Comparison of ENCODE assay signal across 8 mouse cellular contexts in genomic region chr2:135380796-135381195, GRCm38 (mm10).
A peak's percentile ranks its signal among the peaks of the same experiment; 100 is the strongest.
DNase-seq lines count a peak whose midpoint lies in the region; ATAC-seq and TF ChIP-seq lines count a peak whose summit lies in the region.
"Not testable (repeated sequence)": the region's sequence is repeated elsewhere in the genome, so short reads cannot be mapped to it uniquely, and the experiment has no call there.

No protein-coding gene starts in this region.

- not testable (repeated sequence) for H3K36me3 ChIP-seq in forebrain, postnatal 0 days (ENCODE audit: insufficient read depth); hindbrain, postnatal 0 days (ENCODE audit: insufficient read depth, low read length); midbrain, postnatal 0 days (ENCODE audit: insufficient read depth, low read length)

- 22% methylated on average over 7 of the region's 7 CpGs for whole genome bisulfite sequencing in forebrain, postnatal 0 days
- WGBS in hindbrain, postnatal 0 days: 21% methylated on average over 7 of the region's 7 CpGs
- 32% methylated on average over 7 of the region's 7 CpGs for WGBS in midbrain, postnatal 0 days

- H3K4me1 ChIP-seq in embryonic fibroblast, embryonic 13.5 days (ENCODE audit: control insufficient read depth, insufficient read depth, low read length); forebrain, postnatal 0 days (ENCODE audit: insufficient read depth); hindbrain, postnatal 0 days (ENCODE audit: insufficient read depth, low read length); midbrain, postnatal 0 days (ENCODE audit: insufficient read depth, low read length): not testable (repeated sequence)

- H3K9ac ChIP-seq in forebrain, postnatal 0 days; hindbrain, postnatal 0 days (replicated peaks; ENCODE audit: low read length); midbrain, postnatal 0 days (replicated peaks; ENCODE audit: low read length, poor library complexity, severe bottlenecking): not testable (repeated sequence)

- H3K27me3 ChIP-seq in forebrain, postnatal 0 days (ENCODE audit: insufficient read depth, low read length); hindbrain, postnatal 0 days (ENCODE audit: insufficient read depth, low read length); midbrain, postnatal 0 days (ENCODE audit: insufficient read depth, low read length): not testable (repeated sequence)

- not testable (repeated sequence) for H3K4me2 ChIP-seq in forebrain, postnatal 0 days (ENCODE audit: low read depth); midbrain, postnatal 0 days (ENCODE audit: low read depth, low read length, poor library complexity, severe bottlenecking)
- peak overlapping the region; percentile 16; the same call in 1 of the 2 replicates for H3K4me2 ChIP-seq in hindbrain, postnatal 0 days (ENCODE audit: low read depth, low read length)

- not testable (repeated sequence) for H3K9me3 ChIP-seq in forebrain, postnatal 0 days (ENCODE audit: low read length); hindbrain, postnatal 0 days (ENCODE audit: low read length); midbrain, postnatal 0 days (ENCODE audit: low read length)

- peak; percentile 13 for DNase-seq in NIH3T3 (ENCODE audit: low read depth)
- peak; percentile 12 for DNase-seq in adrenal gland, postnatal 25 days
- peak; percentile 23 to 61 for DNase-seq in cerebellum, postnatal 10 days
- DNase-seq in forebrain, postnatal 0 days: peak; percentile 25
- DNase-seq in hindbrain, postnatal 0 days (ENCODE audit: low spot score): peak; percentile 54
- peak; percentile 46 for DNase-seq in midbrain, postnatal 0 days (ENCODE audit: low spot score)
- peak; percentile 38 for DNase-seq in testis, postnatal 10 days (ENCODE audit: low spot score)

- peak overlapping the region; percentile 67; the same call in 1 of the 2 replicates for H3K27ac ChIP-seq in embryonic fibroblast, embryonic 13.5 days (ENCODE audit: insufficient read depth, low read length)
- not testable (repeated sequence) for H3K27ac ChIP-seq in forebrain, postnatal 0 days (ENCODE audit: low read depth, low read length); hindbrain, postnatal 0 days; midbrain, postnatal 0 days (ENCODE audit: low read depth, low read length)

- H3K4me3 ChIP-seq in embryonic fibroblast, embryonic 13.5 days (ENCODE audit: insufficient read depth, low read length); forebrain, postnatal 0 days (ENCODE audit: low read depth, low read length); hindbrain, postnatal 0 days (ENCODE audit: low read length); midbrain, postnatal 0 days (ENCODE audit: low read depth, low read length): not testable (repeated sequence)

- TF ChIP-seq POLR2A in embryonic fibroblast, embryonic 13.5 days (IDR thresholded peaks at IDR 0.05; ENCODE audit: low read depth, low read length): not testable (repeated sequence)

- TF ChIP-seq CTCF in embryonic fibroblast, embryonic 13.5 days (IDR thresholded peaks at IDR 0.05; ENCODE audit: borderline replicate concordance, insufficient read depth, low read length); forebrain, postnatal 0 days (IDR thresholded peaks at IDR 0.05; ENCODE audit: low read depth); hindbrain, postnatal 0 days (IDR thresholded peaks at IDR 0.05; ENCODE audit: low read depth); midbrain, postnatal 0 days (IDR thresholded peaks at IDR 0.05): not testable (repeated sequence)

- ATAC-seq in forebrain, postnatal 0 days; hindbrain, postnatal 0 days; midbrain, postnatal 0 days (ENCODE audit: low FRiP score): not testable (repeated sequence)
